Mouse (Mus musculus): Measurements from ENCODE around the gene Olfr273.

- TF ChIP-seq CTCF (IDR thresholded peaks at IDR 0.05; ENCODE audit: low read depth) (no peak), EP300 (optimal IDR thresholded peaks at IDR 0.05) (no peak)
Measured at GRCm38 (mm10) chr4:52859136-52859535, at the start of gene Olfr273.
